Mouse (Mus musculus) left cerebral cortex, adult 6 months (tissue): Measurements from ENCODE around the gene Cyth3. TPM values are rescaled to one million over a fixed set of nuclear protein-coding genes. Genes with fewer than 3 reads are reported as not detected.

Experiments
- long read RNA-seq, 2 experiments: library from polyadenylated mRNA; unstranded; transcript quantifications; one replicate each; pipeline ENCODE4 v2.0.0; 2019 to 2020
- polyA plus RNA-seq: library from polyadenylated mRNA; unstranded; fragments of <200 nt; fragmentation: Nextera tagmentation; gene quantifications from 2 replicates; pipeline ENCODE4 v1.2.3, GENCODE M21; 2021

The Cyth3 gene
- polyA plus RNA-seq, result 15.6 and 19.6 TPM in 2 replicates
- long read RNA-seq, experiment 1, full-length matches to known transcripts, result 132 of 166 reads
- long read RNA-seq, experiment 1, partial matches to known transcripts, result 17 of 166 reads
- long read RNA-seq, experiment 1, other reads (novel, unspliced or antisense), result 17 of 166 reads
- long read RNA-seq, experiment 2, transcript Cyth3-202 (13 exons, 3,738 nt), result major isoform, 18 of 40 reads
- long read RNA-seq, experiment 2, partial matches to known transcripts, result 3 of 40 reads
- long read RNA-seq, experiment 2, other reads (novel, unspliced or antisense), result 19 of 40 reads

GRCm38 (mm10) chr5:143621893-143622622 is at the start of gene Cyth3:
TSS of gene Cyth3 (plus strand) at chr5:143622447.

GRCm38 (mm10) chr5:143732180-143732891 is 110.1 kb downstream of the Cyth3 start, which contains the start of gene Usp42:
TSS of gene Usp42 (minus strand) at chr5:143732280.

Other genes starting within 250 kb of the Cyth3 start
- 84.4 and 108 TPM in 2 replicates for gene Kdelr2, start 218.6 kb upstream of the Cyth3 start, polyA plus RNA-seq
- gene Daglb, start 157.9 kb upstream of the Cyth3 start, polyA plus RNA-seq, result 18.3 and 28.2 TPM in 2 replicates
- gene Rac1, start 94.4 kb upstream of the Cyth3 start, polyA plus RNA-seq, result 96.7 and 497 TPM in 2 replicates
- gene Usp42, start 109.8 kb downstream of the Cyth3 start, polyA plus RNA-seq, result 6.4 and 12.1 TPM in 2 replicates
- 22.7 and 29.4 TPM in 2 replicates for gene Eif2ak1, start 195.3 kb downstream of the Cyth3 start, polyA plus RNA-seq